Mouse (Mus musculus): ENCODE measurements around the gene Fmnl1.
"Not testable (repeated sequence)": the region's sequence is repeated elsewhere in the genome, so short reads cannot be mapped to it uniquely, and the experiment has no call there.

Fmnl1 gene

DNA sequence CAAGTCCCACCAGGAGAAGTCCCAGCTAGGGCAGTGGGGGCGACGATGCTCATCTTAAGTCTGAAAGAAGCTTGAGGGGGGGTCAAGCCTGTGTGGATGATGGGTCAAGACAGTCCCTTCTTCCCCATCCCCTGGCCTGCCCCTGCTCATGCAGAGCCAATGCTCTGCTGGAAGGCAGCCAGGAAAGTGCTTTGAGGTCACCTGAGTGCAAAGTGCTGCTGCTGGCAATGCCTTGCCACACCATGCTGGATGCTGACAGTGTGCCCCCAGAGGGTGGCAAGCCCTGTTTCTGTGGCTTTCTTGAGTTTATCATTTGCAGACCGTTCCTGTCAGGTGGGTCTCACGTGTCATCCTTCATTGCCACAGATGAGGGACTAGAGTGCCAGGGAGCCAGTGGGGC is 49.1 kb downstream of the Fmnl1 start:
- no peak for DNase-seq (ENCODE audit: low read depth, low spot score)

GRCm38 (mm10) chr11:103221437-103221836 is 50.5 kb downstream of the Fmnl1 start:
- no peak for DNase-seq (ENCODE audit: low read depth, low spot score)

- not testable (repeated sequence) for DNase-seq (ENCODE audit: low read depth, low spot score)
Measured at GRCm38 (mm10) chr11:103222718-103223117, 51.8 kb downstream of the Fmnl1 start.

DNA sequence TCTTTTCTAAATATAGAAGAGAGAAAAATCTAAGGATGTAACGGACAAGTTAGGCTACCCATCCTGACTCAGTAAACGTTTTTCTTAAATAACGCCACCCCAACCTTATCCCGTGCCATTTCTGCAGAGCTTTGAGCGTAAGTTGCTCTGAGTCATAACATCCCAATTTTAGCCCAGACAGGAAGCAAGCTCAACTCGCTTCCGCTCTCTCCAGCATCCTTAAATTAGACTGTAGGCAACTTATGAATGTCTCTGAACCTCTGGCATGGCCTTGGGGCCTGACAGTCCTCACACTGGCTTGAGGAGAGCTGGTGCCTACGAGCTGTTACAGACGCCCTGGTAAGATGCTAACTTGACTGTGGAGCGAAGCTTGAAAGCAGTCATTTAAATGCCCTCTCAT is 52.5 kb downstream of the Fmnl1 start:
- no peak for DNase-seq (ENCODE audit: low read depth, low spot score)

DNA sequence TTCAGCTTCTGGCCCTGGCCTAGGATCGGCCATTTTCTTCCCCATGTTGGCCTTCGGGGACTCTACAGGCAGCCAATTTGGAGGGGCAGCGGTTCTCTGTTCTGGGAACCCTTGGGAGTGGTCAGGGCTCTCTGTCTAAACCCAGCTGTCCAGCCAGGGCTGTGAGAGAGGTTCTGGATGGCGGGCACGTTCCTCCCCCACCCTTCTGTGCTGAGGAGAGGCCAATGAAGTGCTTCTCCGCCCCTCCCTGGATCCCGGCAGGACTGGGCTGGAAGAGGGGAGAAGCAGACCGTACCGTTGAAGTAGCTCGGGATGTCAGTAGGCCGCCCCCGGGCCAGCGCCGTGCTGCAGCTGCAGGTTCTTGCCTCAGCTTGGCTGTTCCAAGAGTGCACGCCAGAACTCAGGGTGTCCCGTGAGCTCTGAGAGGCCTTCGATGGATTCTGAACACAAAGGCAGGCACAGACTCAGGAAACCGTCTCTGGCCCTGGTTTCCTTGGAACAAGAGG is 53.1 kb downstream of the Fmnl1 start:
- no peak for DNase-seq (ENCODE audit: low read depth, low spot score)

GRCm38 (mm10) chr11:103229608-103230007 is 58.7 kb downstream of the Fmnl1 start:
- no peak for DNase-seq (ENCODE audit: low read depth, low spot score)

- DNase-seq (ENCODE audit: low read depth, low spot score): no peak
Measured at GRCm38 (mm10) chr11:103230626-103231025, 59.7 kb downstream of the Fmnl1 start.

GRCm38 (mm10) chr11:103231367-103231766 is 60.5 kb downstream of the Fmnl1 start:
- DNase-seq (ENCODE audit: low read depth, low spot score): no peak

DNA sequence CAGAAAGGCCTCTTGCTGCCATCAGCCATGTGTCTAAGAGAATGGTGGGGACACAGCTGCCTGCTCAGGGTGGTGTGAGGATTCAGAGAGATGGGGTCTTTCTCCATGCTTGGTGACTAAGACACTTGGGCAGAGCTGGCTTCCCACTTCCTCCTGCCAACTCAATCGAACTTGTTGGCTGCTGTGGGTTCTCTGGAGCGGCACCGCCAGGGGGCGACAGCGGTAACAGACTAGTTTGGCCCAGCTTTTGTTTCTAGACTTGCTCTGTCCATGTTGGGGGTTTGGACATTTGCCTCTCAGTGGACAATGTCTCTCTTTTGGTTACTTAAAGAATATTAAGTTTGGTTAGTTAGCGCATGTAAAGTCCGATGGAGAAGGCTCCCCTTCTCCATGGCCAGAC is 62.1 kb downstream of the Fmnl1 start:
- DNase-seq (ENCODE audit: low read depth, low spot score): no peak

DNA sequence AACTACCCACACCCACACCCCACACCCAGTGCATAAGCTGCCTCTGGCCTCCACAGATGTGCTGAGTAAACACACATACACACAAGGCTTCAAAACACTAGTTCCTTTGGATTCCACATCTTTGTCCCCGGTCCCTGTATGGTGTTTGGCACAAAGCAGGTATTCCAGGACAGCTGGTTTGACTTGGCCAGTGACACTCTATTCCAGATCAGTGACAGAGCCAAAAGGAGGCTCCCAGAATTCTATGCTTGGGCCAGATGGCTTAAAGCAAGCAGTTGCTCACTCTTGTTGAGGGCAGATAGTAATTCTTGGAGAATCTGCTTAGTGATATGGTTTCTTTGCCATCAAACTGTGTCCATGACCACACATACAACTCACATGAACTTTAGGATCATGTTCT is 63.5 kb downstream of the Fmnl1 start:
- DNase-seq (ENCODE audit: low read depth, low spot score): no peak

DNA sequence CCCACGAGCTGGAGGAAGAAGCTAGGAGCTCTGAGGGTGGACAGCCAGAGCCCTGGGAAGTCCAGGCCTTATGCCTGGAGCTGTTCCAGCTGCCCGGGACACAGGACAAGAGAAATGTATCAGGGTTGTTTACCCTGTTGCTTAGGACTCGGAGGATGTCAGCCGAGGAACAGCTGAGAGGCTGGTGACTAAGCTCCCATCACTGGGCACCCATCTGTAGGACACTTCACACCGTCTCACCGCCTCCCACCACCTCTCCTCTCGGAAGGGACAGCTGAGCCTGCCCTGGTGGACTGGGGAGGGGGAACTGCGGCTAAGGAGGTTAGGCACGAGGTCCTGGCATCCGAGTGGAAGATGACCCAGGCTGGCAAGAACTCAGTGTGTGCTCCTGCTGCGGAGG is 64.8 kb downstream of the Fmnl1 start:
- no peak for DNase-seq (ENCODE audit: low read depth, low spot score)

- DNase-seq (ENCODE audit: low read depth, low spot score): no peak
Measured at GRCm38 (mm10) chr11:103236431-103236830, 65.5 kb downstream of the Fmnl1 start.

DNA sequence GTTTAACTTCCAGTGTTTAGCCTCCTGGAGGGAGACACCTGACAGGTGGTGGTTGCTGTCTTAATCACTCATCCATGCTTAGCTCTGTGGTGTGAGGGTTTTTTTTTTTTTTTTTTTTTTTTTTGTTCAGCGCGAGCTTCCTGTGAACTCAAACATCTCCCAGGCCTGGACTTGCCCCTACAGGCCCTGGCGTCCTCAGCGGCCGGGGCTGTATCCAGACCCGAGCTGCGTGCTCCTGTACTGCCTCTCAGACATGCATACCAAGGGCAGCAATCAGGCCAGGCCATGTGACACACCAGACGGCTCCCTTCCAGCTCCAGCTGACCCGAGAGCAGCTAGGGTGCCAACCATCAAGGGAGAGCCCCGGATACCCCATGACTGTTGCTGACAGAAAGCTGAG is 66.0 kb downstream of the Fmnl1 start:
- DNase-seq (ENCODE audit: low read depth, low spot score): no peak

DNA sequence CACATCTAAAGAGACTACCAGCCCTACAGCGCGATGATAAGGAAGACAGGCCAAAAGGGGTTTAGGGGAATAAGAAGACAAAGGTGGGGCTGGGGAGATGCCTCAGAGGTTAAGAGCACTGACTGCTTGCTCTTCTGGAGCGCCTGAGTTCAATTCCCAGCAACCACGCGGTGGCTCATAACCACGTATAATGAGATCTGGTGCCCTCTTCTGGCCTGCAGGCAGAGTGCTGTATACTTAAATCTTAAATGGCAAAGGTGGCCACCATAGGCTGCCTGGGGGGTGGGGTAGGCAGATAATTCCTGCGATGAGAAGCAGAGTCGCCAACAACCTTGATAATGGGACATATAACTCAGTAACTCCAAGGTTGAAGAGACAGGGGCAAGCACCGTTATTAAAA is 66.8 kb downstream of the Fmnl1 start:
- no peak for DNase-seq (ENCODE audit: low read depth, low spot score)

DNA sequence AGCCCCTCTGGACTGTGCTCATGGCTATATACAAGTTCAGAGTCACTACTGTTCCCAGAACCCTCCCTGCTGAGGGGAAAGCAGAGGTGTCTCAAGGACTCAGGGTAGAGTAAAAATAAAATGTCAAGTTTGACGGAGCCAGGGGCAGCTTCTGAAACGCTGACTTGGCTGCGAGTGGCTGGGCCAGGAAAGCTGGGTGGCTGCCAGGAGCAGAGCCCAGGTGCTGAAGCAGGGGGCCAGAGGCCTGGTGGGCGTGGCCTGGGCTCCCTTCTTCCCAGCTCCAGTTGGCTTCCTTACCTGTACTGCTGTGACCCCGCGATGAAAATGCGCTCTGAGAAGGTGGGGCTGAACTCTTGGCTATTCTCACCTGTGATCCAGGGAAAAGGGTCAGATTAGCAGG is 69.8 kb downstream of the Fmnl1 start:
- no peak for DNase-seq (ENCODE audit: low read depth, low spot score)

GRCm38 (mm10) chr11:103244856-103245255 is 73.9 kb downstream of the Fmnl1 start:
- DNase-seq (ENCODE audit: low read depth, low spot score): no peak

DNA sequence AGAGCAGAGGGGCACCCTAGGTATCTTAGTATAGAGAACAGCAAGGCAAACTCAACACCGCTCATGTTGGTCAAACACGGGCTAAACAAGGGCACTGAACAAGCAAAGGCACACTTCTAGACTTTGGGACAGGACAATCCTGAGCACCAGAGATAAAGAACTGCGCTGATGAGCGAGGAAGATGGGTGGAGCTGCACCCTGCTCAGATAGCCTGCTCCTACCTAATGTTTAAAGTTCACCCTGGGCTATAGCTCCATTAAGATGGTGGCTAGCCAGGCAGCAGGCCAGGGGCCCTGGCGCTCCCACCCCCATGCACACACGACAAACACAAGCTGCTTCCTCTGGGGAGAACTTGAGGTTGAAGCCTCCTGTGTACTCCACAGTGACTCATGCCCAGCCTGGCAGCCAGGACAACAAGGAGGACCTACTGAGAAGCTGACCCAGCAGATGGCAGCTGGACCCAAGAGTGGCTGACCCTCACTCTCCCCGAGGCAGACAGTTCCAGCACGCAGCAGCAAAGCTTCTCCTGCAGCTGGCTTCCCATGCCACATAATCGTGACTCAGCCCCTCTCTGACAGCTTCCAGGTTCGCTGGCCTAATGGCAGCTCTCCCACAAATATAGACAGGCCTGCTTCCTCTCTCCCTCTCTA is 75.3 kb downstream of the Fmnl1 start:
- DNase-seq (ENCODE audit: low read depth, low spot score): no peak

DNA sequence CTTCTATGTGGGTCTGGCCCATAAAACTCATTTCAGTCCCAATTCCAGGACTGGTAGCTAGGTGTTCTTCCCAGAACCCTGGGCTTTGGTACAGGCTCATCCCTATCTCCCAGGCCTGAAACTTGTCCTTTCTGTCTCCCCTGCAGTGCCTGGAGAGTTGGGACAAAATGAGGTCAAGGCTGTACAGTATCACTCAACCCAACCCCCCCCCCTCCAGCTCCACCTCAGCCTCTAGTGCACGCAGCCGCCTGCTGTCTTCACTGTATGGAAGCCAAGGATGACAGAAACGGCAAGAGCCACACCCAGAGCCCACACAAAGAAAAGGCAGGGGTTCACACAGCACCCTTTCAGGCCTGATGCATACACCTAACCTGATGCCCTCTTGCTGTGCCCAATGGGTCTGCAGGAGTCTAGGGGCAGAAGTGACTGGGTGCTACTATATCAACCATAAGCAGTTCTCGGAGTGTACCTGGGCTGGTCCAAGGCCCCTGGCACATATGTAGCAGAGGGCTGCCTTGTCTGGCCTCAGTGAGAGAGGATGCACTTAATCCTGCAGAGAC is 75.9 kb downstream of the Fmnl1 start:
- no peak for DNase-seq (ENCODE audit: low read depth, low spot score)

DNA sequence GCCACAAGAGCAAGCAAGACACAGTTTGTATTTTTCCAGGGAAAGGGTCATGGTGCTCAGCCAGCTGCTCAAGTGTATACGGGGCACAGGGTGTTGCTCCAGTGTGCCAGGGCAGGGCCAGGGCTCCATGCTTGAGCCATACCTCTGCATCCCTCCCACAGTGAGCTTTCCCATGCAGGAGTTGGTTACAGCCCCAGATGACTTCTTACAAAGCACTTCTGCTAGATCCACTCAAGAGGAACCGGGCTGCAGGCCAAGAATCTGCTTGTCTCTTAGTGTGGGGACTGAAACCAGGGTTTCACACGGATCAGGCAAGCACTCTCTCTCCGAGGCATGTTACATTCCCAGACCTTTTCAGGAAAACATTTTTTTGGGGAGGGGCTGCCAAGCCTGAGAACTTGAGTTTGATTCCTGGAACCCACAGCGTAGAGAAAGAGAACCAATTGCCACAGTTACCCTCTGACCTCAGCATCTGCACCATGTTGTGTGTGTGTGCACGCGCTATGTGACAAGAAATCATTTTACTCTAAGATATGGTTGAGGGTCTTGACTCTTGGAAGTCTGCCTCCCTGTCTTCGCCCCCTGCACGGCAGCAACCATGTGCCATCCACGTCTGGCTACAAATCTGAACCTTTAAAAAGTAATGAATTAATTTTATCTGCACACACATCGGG is 76.7 kb downstream of the Fmnl1 start:
- DNase-seq (ENCODE audit: low read depth, low spot score): no peak
